Comparison of ENCODE assay signal across 22 mouse cellular contexts in genomic region chr13:71853426-71854025, GRCm38 (mm10).
DNase-seq lines count a peak whose midpoint lies in the region; ATAC-seq and TF ChIP-seq lines count a peak whose summit lies in the region.
"Had no signal": no experiment of that assay in that cellular context is flagged by ENCODE, and none has a peak within 500 bp of the region (broad histone marks: within the 10 kb centered on the region; RNA-seq: fewer than 3 reads in every experiment).

No protein-coding gene starts in this region.

- no peak for TF ChIP-seq CTCF in cerebellum, adult 2 months (IDR thresholded peaks at IDR 0.05; ENCODE audit: borderline replicate concordance, insufficient read depth, low read depth, low read length)

- H3K9me3 ChIP-seq in hindbrain, embryonic 16.5 days (ENCODE audit: control insufficient read depth, low read length), result no peaks in the 10 kb centered on the region
- no peaks in the 10 kb centered on the region for H3K9me3 ChIP-seq in hindbrain, embryonic 13.5 days
- no peaks in the 10 kb centered on the region for H3K9me3 ChIP-seq in midbrain, embryonic 14.5 days (ENCODE audit: control insufficient read depth, low read length)
- H3K9me3 ChIP-seq in midbrain, embryonic 11.5 days (ENCODE audit: control insufficient read depth, low read length), result no peaks in the 10 kb centered on the region
- H3K9me3 ChIP-seq: embryonic facial prominence, embryonic 10.5 days; forebrain, embryonic 13.5 days; hindbrain, embryonic 12.5 days had no signal

- H3K9ac ChIP-seq in hindbrain, embryonic 16.5 days (ENCODE audit: low read depth, low read length), result no peak overlapping the region
- H3K9ac ChIP-seq in hindbrain, embryonic 13.5 days, result no peak overlapping the region
- H3K9ac ChIP-seq in midbrain, embryonic 14.5 days (replicated peaks; ENCODE audit: low read length), result no peak overlapping the region
- no peak overlapping the region for H3K9ac ChIP-seq in midbrain, embryonic 11.5 days (ENCODE audit: low read length)
- H3K9ac ChIP-seq: forebrain, embryonic 13.5 days; hindbrain, embryonic 12.5 days had no signal

- H3K4me1 ChIP-seq in cerebellum, adult 2 months (ENCODE audit: control insufficient read depth, insufficient read depth, low read length), result 0 out of 2 replicates have a peak, but pooled peaks cover 4% of the 10 kb centered on the region
- no peaks in the 10 kb centered on the region for H3K4me1 ChIP-seq in hindbrain, embryonic 16.5 days (ENCODE audit: control insufficient read depth, insufficient read depth, low read depth, low read length)
- H3K4me1 ChIP-seq in hindbrain, embryonic 13.5 days (replicated peaks), result no peaks in the 10 kb centered on the region
- no peaks in the 10 kb centered on the region for H3K4me1 ChIP-seq in midbrain, embryonic 14.5 days (ENCODE audit: control insufficient read depth, insufficient read depth, low read length)
- H3K4me1 ChIP-seq in midbrain, embryonic 11.5 days (ENCODE audit: control insufficient read depth, insufficient read depth, low read length), result no peaks in the 10 kb centered on the region
- H3K4me1 ChIP-seq: forebrain, embryonic 13.5 days; hindbrain, embryonic 12.5 days; megakaryocyte, embryonic 14.5 days had no signal

- no peak overlapping the region for H3K4me2 ChIP-seq in hindbrain, embryonic 16.5 days (ENCODE audit: low read length)
- no peak overlapping the region for H3K4me2 ChIP-seq in hindbrain, embryonic 13.5 days
- H3K4me2 ChIP-seq in midbrain, embryonic 14.5 days (ENCODE audit: low read length), result no peak overlapping the region
- no peak overlapping the region for H3K4me2 ChIP-seq in midbrain, embryonic 11.5 days
- H3K4me2 ChIP-seq: forebrain, embryonic 13.5 days; heart, embryonic 11.5 days; hindbrain, embryonic 12.5 days; liver, embryonic 11.5 days had no signal

- H3K36me3 ChIP-seq in hindbrain, embryonic 16.5 days (ENCODE audit: control insufficient read depth, insufficient read depth, low read length), result no peaks in the 10 kb centered on the region
- no peaks in the 10 kb centered on the region for H3K36me3 ChIP-seq in hindbrain, embryonic 13.5 days
- H3K36me3 ChIP-seq in midbrain, embryonic 14.5 days (ENCODE audit: control insufficient read depth, insufficient read depth, low read length), result no peaks in the 10 kb centered on the region
- H3K36me3 ChIP-seq in midbrain, embryonic 11.5 days (ENCODE audit: control insufficient read depth, insufficient read depth, low read length), result no peaks in the 10 kb centered on the region
- H3K36me3 ChIP-seq: embryonic facial prominence, embryonic 10.5 days; G1E; hindbrain, embryonic 12.5 days had no signal

- no peak overlapping the region for H3K4me3 ChIP-seq in cerebellum, adult 2 months (replicated peaks; ENCODE audit: insufficient read depth, low read depth, low read length)
- no peak overlapping the region for H3K4me3 ChIP-seq in hindbrain, embryonic 16.5 days (ENCODE audit: low read length)
- H3K4me3 ChIP-seq in hindbrain, embryonic 13.5 days, result no peak overlapping the region
- no peak overlapping the region for H3K4me3 ChIP-seq in midbrain, embryonic 14.5 days (replicated peaks; ENCODE audit: low read depth, low read length)
- no peak overlapping the region for H3K4me3 ChIP-seq in midbrain, embryonic 11.5 days (ENCODE audit: low read depth, low read length)
- H3K4me3 ChIP-seq: embryonic facial prominence, embryonic 10.5 days; forebrain, embryonic 13.5 days; hindbrain, embryonic 12.5 days; megakaryocyte, embryonic 14.5 days had no signal

- intact Hi-C loops in left cerebral cortex, postnatal 36 days (cut with DNase I), result no loop called here

- DNase-seq in cerebellum, adult 2 months, result peak; percentile 22 to 26
- no peak for DNase-seq in cerebellum, adult 11-12 months
- DNase-seq in midbrain, embryonic 14.5 days, result peak; percentile 40
- DNase-seq in midbrain, embryonic 11.5 days (ENCODE audit: low spot score, missing footprints), result no peak
- DNase-seq in left cerebral cortex, postnatal 36 days (ENCODE audit: low spot score in 2 of 2), result peak; percentile 8 to 9
- DNase-seq in B cell, adult 2 months, result no peak
- DNase-seq: adrenal gland, postnatal 14 days; heart, postnatal 10 days; lung, adult 18-20 months; lung, postnatal 14 days; right cerebral cortex, postnatal 4 days had no signal

- 17% methylated on average over 7 of the region's 7 CpGs for WGBS in cerebellum, adult 2 months
- WGBS in hindbrain, embryonic 16.5 days, result 56% methylated on average over 7 of the region's 7 CpGs
- WGBS in hindbrain, embryonic 13.5 days, result 69% methylated on average over 7 of the region's 7 CpGs
- 42% methylated on average over 7 of the region's 7 CpGs for WGBS in midbrain, embryonic 14.5 days
- 57% methylated on average over 7 of the region's 7 CpGs for WGBS in midbrain, embryonic 11.5 days

- no peaks in the 10 kb centered on the region for H3K27me3 ChIP-seq in cerebellum, adult 2 months (ENCODE audit: control insufficient read depth, insufficient read depth, low read length)
- H3K27me3 ChIP-seq in hindbrain, embryonic 16.5 days (replicated peaks; ENCODE audit: control insufficient read depth, insufficient read depth, low read length), result no peaks in the 10 kb centered on the region
- no peaks in the 10 kb centered on the region for H3K27me3 ChIP-seq in hindbrain, embryonic 13.5 days
- no peaks in the 10 kb centered on the region for H3K27me3 ChIP-seq in midbrain, embryonic 14.5 days (ENCODE audit: control insufficient read depth, insufficient read depth, low read length)
- H3K27me3 ChIP-seq in midbrain, embryonic 11.5 days (ENCODE audit: control insufficient read depth, insufficient read depth, low read length), result no peaks in the 10 kb centered on the region
- H3K27me3 ChIP-seq: forebrain, embryonic 13.5 days; hindbrain, embryonic 12.5 days; megakaryocyte, embryonic 14.5 days had no signal

- TF ChIP-seq POLR2A in cerebellum, adult 2 months (IDR thresholded peaks at IDR 0.05; ENCODE audit: borderline replicate concordance, insufficient read depth, low read length), result no peak

- ATAC-seq in hindbrain, embryonic 16.5 days, result peak; percentile 72
- no peak for ATAC-seq in hindbrain, embryonic 13.5 days (ENCODE audit: low FRiP score)
- ATAC-seq in midbrain, embryonic 14.5 days (ENCODE audit: low FRiP score, low TSS enrichment), result no peak
- ATAC-seq in midbrain, embryonic 11.5 days (ENCODE audit: low FRiP score), result no peak
- ATAC-seq: forebrain, embryonic 13.5 days; intestine, postnatal 0 days had no signal

- H3K27ac ChIP-seq in cerebellum, adult 2 months (ENCODE audit: insufficient read depth, low read length), result no peak overlapping the region
- H3K27ac ChIP-seq in hindbrain, embryonic 16.5 days (ENCODE audit: low read depth, low read length), result no peak overlapping the region
- H3K27ac ChIP-seq in hindbrain, embryonic 13.5 days, result no peak overlapping the region
- no peak overlapping the region for H3K27ac ChIP-seq in midbrain, embryonic 14.5 days (replicated peaks; ENCODE audit: low read depth, low read length)
- H3K27ac ChIP-seq in midbrain, embryonic 11.5 days (ENCODE audit: low read depth, low read length), result no peak overlapping the region
- H3K27ac ChIP-seq: embryonic facial prominence, embryonic 10.5 days; forebrain, embryonic 13.5 days; hindbrain, embryonic 12.5 days; kidney, postnatal 0 days had no signal

Comparison
In these comparisons a context has a peak if more than half of its experiments do, and no peak if none do; other contexts are left out.
1. DNase-seq: peak in cerebellum, adult 2 months (2 of 2), midbrain, embryonic 14.5 days (single experiment) and left cerebral cortex, postnatal 36 days (2 of 2); none in cerebellum, adult 11-12 months (single experiment), midbrain, embryonic 11.5 days (single experiment) and B cell, adult 2 months (0 of 2).